Mouse (Mus musculus): Measurements from ENCODE around the gene Mtus2.

DNA sequence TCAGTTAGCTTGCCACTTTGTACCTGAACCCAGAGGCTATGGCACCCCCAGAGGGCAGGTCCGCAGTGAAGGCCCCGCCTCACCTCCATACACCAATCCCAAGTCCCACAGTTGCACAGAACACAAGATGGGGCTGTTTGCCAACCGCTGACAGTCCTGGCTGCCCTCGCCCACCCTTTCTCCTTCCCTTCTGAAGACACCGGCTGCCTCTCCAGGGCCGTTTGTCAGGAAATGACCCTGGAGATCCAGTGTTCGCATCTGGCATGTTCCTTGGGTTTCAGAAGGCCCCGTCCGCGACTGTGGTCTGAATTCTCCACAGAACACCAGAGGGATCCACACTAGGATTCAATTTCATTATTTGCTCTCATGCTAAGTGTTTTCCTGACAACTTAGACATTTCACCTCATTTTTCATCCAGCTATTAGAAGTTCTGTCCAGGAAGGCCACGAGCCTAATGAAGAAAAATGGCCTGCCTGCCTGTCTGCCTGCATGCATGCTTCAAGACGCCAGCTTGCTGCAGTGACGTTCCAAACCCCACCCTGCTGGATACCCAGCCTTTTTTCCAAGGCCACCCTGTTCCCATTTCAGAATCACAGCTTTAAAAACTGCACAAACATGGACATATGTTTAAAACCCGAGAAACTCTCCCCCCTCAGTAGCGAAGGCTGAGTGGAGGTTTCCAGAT is 392.3 kb downstream of the Mtus2 start:
- TF ChIP-seq CTCF (IDR thresholded peaks at IDR 0.05; ENCODE audit: low read depth, low read length) (no peak), POLR2A (IDR thresholded peaks at IDR 0.05; ENCODE audit: extremely low read depth, insufficient read depth, low read length) (no peak)
